Mouse (Mus musculus) frontal cortex, postnatal 25 days (tissue): Measurements from ENCODE around the gene Lin28a.

Experiments
- DNase-seq, 2 experiments: peaks; one replicate each; pipeline ENCODE4 v3.0.0; 2022; ENCODE audit warnings: low spot score in 2 of 2

Lin28a gene

GRCm38 (mm10) chr4:134018779-134019145, at the start of gene Lin28a:
Lin28a (minus strand) TSS chr4:134018841.
- no peak for DNase-seq

GRCm38 (mm10) chr4:134067833-134068544, 49.3 kb upstream of the Lin28a start:
- DNase-seq = no peak

- no peak for DNase-seq
These were observed 48.7 kb upstream of the Lin28a start for GRCm38 (mm10) chr4:134067383-134067782.

- no peak for DNase-seq
These were observed 46.9 kb upstream of the Lin28a start for GRCm38 (mm10) chr4:134065431-134066004.

GRCm38 (mm10) chr4:134062561-134062960, 43.9 kb upstream of the Lin28a start:
- DNase-seq = no peak

- DNase-seq = no peak
These were observed 43.4 kb upstream of the Lin28a start for GRCm38 (mm10) chr4:134061944-134062446.

GRCm38 (mm10) chr4:134061166-134061830, 42.7 kb upstream of the Lin28a start:
- DNase-seq = no peak

GRCm38 (mm10) chr4:134060135-134060865, 41.7 kb upstream of the Lin28a start, which contains the start of gene Crybg2:
Crybg2 (plus strand) TSS chr4:134060815.
- no peak for DNase-seq

GRCm38 (mm10) chr4:134058908-134059307, 40.3 kb upstream of the Lin28a start:
- no peak for DNase-seq

- DNase-seq = no peak
These were observed 39.6 kb upstream of the Lin28a start for GRCm38 (mm10) chr4:134058166-134058715.

- DNase-seq = no peak
These were observed 34.9 kb upstream of the Lin28a start, which contains the start of gene Zfp683 for GRCm38 (mm10) chr4:134053538-134053937. Zfp683 (plus strand) TSS chr4:134053838.

GRCm38 (mm10) chr4:134052560-134052959, 33.9 kb upstream of the Lin28a start:
- DNase-seq = no peak

- DNase-seq = no peak
These were observed 33.3 kb upstream of the Lin28a start for GRCm38 (mm10) chr4:134051912-134052311.

- no peak for DNase-seq
These were observed 29.0 kb upstream of the Lin28a start for GRCm38 (mm10) chr4:134047648-134048047.

- DNase-seq = no peak
These were observed 24.4 kb upstream of the Lin28a start for GRCm38 (mm10) chr4:134043041-134043440.

GRCm38 (mm10) chr4:134041317-134042123, 22.9 kb upstream of the Lin28a start:
- no peak for DNase-seq

GRCm38 (mm10) chr4:134035953-134036352, 17.3 kb upstream of the Lin28a start:
- DNase-seq = peak; percentile 74 to 77

- no peak for DNase-seq
These were observed 7.2 kb upstream of the Lin28a start for GRCm38 (mm10) chr4:134025802-134026201.

GRCm38 (mm10) chr4:134020621-134021020, 2.0 kb upstream of the Lin28a start:
- DNase-seq = peak; percentile 13

GRCm38 (mm10) chr4:134019641-134020351, 1.2 kb upstream of the Lin28a start:
- DNase-seq = no peak
